Mouse (Mus musculus): ENCODE data around the gene Slc4a10.

GRCm38 (mm10) chr2:62271840-62272239, 225.6 kb downstream of the Slc4a10 start:
- TF ChIP-seq CTCF (IDR thresholded peaks at IDR 0.05; ENCODE audit: insufficient read depth, low read length) (no peak), POLR2A (IDR thresholded peaks at IDR 0.05; ENCODE audit: borderline replicate concordance, extremely low read depth, low read depth, low read length) (no peak)

All from lung, adult 2 months (tissue).